Mouse (Mus musculus) thymus, postnatal 25 days (tissue): ENCODE data around the gene Synpr.

ENCODE experiments used
- DNase-seq: peaks from one replicate; pipeline ENCODE4 v3.0.0; 2022

The Synpr gene

DNA sequence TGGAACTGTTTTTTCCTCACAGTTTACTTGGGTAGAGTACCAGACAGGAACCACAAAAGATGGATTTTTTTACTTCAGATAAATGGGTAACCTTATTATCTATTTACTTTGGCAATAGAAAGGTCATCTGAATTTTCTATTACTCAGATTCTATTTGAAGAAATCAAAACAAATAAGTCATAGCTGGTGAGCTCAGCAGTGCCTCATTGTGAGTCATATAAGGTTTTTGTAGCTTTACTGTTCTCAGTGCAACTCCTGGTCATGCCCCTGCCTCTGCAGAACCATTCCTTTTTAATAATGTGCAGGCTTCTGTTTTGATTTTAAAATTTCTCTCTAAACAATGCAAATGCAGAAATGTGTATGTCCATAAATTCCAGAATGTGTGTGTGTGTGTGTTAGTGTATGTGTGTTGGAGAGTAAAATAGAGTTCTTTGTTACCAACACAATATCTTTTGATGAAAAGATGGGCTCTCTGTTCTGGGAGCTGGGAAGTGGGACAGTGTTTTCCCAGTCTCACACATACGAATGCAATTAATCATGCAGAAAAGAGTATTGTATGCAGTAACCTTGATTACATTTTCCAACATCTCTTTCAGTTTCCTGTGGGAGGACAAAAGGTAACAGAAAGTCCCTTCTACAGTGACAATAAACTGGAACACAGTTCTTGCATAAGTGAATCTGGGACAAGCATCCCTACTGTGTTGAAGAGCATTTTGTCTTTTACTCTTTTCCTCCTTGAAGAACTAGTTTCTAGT lies 269.2 kb downstream of the Synpr start:
- no peak for DNase-seq

DNA sequence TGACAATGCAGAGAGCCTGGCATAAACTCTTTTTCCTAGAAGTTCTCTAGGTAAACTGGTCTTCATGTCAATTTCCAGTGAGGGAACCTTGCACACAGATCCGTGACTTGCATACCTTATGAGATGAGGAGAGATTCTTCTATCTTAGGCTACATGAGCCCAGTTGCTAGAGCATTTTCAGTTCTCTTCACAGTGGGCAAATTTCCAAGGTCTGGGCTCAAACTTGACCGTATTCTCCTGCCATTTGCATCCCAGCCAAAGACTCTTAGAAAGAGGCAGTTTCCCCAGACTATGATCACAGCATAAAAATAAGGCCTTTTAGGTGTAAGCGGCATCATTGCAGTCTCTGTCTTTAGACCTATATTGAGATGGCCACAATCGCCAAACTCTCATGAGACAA lies 270.1 kb downstream of the Synpr start:
- DNase-seq, result no peak

DNA sequence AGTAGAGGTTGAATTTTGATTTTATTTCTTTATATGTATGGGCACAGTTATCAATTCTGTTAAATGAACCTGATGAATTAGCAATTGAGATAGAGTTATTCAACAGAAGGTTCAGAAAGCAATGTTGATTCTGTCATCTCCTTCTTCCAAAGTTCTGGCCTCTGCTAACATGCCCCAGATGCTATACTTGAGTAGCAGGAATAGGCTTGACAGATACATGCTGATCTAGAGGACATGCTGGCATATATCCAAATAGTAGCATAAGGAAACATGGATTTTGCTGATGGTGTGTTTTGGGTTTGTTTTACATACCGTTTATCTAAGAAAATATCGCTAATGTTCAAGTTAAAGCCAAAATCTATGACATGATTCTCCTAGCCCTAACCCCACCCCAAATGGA lies 273.5 kb downstream of the Synpr start:
- no peak for DNase-seq

GRCm38 (mm10) chr14:13567250-13567649 lies 282.7 kb downstream of the Synpr start:
- DNase-seq, result no peak

DNA sequence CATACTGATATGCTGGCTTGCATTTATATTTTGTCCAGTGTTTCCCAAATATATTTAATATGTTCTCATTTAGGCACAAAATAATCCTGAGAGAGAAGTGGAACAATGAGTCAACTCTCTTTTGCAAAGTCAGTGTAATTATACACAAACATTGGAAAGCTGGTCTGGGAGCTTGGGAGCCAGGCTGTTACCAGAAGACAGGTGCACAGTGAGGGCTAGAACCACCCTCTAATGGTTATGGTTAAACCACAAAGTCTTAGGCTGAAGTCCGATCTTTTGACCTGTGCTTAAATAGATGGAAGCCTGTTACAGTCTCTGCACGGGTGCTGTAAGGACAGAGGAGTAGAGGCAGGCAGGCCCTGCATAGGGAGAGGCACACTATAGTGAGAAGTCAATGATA lies 283.4 kb downstream of the Synpr start:
- DNase-seq, result no peak

DNA sequence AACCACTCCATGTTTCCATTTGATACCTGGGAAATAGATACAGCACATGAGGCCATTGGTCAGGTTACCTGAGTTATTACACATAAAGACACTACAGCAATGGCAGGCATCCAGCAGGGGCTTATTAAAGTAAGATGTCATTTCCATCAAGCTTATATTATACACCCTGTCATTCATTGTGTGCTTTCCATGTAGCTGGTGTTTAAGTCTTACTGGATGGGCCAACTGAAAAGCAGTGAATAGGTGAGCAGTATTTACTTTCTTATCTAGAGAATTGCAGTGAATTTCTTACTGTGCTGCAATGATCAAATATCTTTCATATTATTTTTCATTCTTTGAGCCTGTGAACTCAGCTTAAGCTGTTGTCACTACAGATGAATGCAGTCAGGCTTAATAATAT lies 287.4 kb downstream of the Synpr start:
- DNase-seq, result no peak

DNA sequence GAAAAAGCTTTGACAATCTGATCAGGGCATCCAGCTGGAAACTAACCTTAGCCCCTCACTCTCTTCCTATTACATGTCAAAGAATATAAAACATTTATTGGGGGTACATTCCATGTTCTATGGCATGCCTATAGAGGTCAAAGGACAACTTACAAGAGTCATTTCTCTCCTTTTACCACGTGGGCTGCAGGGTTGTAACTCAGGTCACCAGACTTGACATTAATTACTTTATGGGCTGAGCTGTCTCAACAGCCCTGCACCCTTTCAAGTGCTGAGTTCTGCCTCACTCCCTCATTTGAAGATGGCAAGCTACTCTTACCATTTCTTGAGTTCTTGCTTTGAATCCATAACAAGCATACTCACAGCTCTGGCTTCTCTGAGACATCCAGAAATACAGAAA lies 287.9 kb downstream of the Synpr start:
- no peak for DNase-seq

DNA sequence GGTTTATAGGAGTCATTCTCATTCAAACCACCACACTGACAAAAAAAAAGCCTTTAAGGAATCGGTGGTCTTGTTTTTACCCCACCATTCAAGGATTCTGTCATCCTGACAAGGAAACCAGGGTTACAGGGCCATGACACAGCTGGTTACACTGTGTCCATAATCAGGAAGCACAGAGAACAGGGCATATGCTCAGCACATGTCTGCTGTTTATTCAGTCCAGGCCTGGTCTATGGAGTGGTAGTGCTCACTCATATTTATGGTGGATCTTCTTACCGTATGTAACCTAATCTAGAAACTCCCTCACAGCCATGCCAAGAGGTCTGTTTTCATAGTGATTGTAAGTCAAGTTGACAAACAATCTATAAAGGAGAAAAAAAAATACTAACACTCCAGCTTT lies 293.5 kb downstream of the Synpr start:
- DNase-seq, result no peak

GRCm38 (mm10) chr14:13578744-13579143 lies 294.2 kb downstream of the Synpr start:
- no peak for DNase-seq

DNA sequence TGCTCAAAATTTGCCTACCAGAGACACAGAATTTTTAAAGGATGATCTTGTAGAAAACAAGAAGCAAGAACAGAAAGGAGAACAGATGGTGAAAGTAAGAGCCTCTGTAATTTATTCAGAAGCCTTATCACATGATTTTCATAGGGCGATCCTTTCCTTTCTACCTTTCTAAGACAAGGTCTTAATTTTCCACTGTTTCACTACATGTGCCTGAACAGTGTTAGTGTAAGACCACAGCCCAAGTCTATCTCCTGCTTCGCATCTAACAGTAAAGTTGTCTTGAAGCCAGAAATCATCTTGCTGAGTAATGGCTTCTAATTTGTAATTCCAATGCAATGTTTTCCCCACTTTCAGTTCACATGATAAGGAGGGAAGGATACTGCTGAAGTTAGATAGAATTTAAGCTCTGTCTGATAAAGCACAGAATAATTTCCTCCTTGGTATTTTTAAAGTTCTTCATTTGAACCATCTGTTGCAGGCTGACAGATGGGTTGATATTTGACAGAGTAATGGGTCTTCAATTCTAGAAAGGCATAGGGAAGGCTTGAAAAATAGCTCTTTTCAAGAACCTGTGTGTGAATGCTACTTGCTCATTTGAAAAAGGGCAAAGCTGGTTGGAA lies 308.9 kb downstream of the Synpr start:
- no peak for DNase-seq

DNA sequence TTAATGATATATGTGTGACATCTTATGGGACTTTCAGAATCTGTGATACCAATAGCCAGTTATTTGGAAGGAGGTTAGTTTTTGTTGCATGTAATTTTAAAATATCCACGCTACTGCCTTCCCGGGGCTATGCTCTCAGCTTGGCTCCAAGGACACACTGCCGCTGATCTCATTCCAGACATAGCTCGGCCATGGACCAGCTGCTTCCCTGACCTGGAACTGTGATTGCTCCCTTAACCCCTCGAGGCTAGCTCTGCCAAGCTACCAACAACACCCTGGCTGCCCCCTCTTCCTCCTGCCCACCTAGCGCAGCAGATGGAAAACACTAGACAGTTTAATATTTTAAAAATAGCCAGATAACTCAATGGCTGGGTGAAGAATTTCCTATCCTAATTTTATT lies 311.7 kb downstream of the Synpr start:
- no peak for DNase-seq

DNA sequence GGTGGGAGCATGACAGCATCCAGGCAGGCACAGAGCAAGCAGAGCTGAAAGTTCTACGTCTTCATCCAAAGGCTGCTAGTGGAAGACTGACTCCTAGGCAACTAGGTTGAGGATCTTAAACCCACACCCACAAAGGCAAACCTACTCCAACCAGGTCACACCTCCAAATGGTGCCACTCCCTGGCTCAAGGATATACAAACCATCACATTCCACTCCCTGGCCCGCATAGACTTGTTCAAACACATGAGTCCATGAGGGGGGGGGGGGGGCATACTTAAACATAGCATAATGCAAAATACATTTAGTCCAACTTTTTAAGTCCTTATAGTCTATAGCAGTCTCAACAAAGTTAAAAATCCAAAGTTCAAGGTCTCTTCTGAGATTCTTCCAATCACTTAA lies 312.6 kb downstream of the Synpr start:
- DNase-seq, result no peak

GRCm38 (mm10) chr14:13620531-13620930 lies 336.0 kb downstream of the Synpr start:
- no peak for DNase-seq

GRCm38 (mm10) chr14:13649865-13650264 lies 365.3 kb downstream of the Synpr start:
- DNase-seq, result no peak

DNA sequence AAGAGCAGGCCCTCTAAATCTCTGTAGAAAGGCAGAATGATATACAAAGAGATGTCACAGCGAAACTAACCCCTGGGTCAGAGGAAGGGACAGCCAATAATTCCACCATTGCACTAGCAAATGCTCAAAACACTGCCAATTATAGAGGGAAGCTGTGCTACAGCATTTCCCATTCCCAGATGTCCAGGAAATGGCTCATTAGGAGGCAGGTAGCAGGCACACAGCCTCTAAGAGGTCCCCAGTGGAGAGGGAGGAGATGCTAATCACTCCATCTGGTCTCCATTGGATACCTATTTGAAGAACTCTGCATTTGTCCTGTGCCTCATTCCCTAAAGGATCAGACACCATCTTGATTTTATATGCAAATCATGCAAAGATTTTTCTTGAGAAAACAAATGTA lies 366.5 kb downstream of the Synpr start:
- no peak for DNase-seq

GRCm38 (mm10) chr14:13651541-13652298 lies 367.1 kb downstream of the Synpr start:
- DNase-seq, result no peak
